Mouse (Mus musculus): Measurements from ENCODE around the gene Tmem223. TPM values are rescaled to one million over a fixed set of nuclear protein-coding genes. Genes with fewer than 3 reads are reported as not detected.

Tmem223 gene
- polyA plus RNA-seq, 1 experiment from 2014 or later, result 197 TPM

- no peaks in the 10 kb centered on the region; the same call in 1 of the 2 replicates for H3K36me3 ChIP-seq (replicated peaks; ENCODE audit: control insufficient read depth, insufficient read depth, low read depth, low read length)
- DNase-seq (ENCODE audit: low spot score) (no peak), ATAC-seq (replicated peaks; ENCODE audit: insufficient number of reproducible peaks, low FRiP score, low TSS enrichment, low read depth) (no peak)
These were observed 31.9 kb upstream of the Tmem223 start for GRCm38 (mm10) chr19:8738911-8739310.

GRCm38 (mm10) chr19:8739646-8740045, 31.1 kb upstream of the Tmem223 start:
- no peak overlapping the region for H3K4me3 ChIP-seq (ENCODE audit: low read depth, low read length)
- H3K9ac ChIP-seq (replicated peaks; ENCODE audit: low read length), result no peak overlapping the region
- no peaks in the 10 kb centered on the region for H3K27me3 ChIP-seq (ENCODE audit: control insufficient read depth, insufficient read depth, low read length)
- H3K27ac ChIP-seq (replicated peaks; ENCODE audit: low read depth, low read length), result no peak overlapping the region
- no peak for ATAC-seq (replicated peaks; ENCODE audit: insufficient number of reproducible peaks, low FRiP score, low TSS enrichment, low read depth)
- DNase-seq (ENCODE audit: low spot score), result no peak
- H3K4me1 ChIP-seq (ENCODE audit: control insufficient read depth, insufficient read depth, low read length), result peaks cover 2% of the 10 kb centered on the region; the same call in 1 of the 2 replicates
- H3K4me2 ChIP-seq (ENCODE audit: low read depth, low read length), result no peak overlapping the region
- WGBS, result 86% methylated on average over 6 of the region's 6 CpGs
- H3K36me3 ChIP-seq (replicated peaks; ENCODE audit: control insufficient read depth, insufficient read depth, low read depth, low read length), result no peaks in the 10 kb centered on the region; the same call in 1 of the 2 replicates
- H3K9me3 ChIP-seq (replicated peaks; ENCODE audit: control insufficient read depth, low read length), result no peaks in the 10 kb centered on the region

More at GRCm38 (mm10) chr19:8738911-8739310, 31.9 kb upstream of the Tmem223 start:
- Histone ChIP-seq H3K9ac (replicated peaks; ENCODE audit: low read length) (no peak overlapping the region), H3K9me3 (replicated peaks; ENCODE audit: control insufficient read depth, low read length) (no peaks in the 10 kb centered on the region), H3K4me2 (ENCODE audit: low read depth, low read length) (no peak overlapping the region), H3K4me1 (ENCODE audit: control insufficient read depth, insufficient read depth, low read length) (peaks cover 2% of the 10 kb centered on the region; the same call in 1 of the 2 replicates), H3K27me3 (ENCODE audit: control insufficient read depth, insufficient read depth, low read length) (no peaks in the 10 kb centered on the region), H3K4me3 (ENCODE audit: low read depth, low read length) (no peak overlapping the region), H3K27ac (replicated peaks; ENCODE audit: low read depth, low read length) (no peak overlapping the region)
- WGBS, result 91% methylated on average over 7 of the region's 7 CpGs

GRCm38 (mm10) chr19:8740603-8741002, 30.2 kb upstream of the Tmem223 start, which contains the start of gene 1700092M07Rik:
1700092M07Rik (plus strand) TSS chr19:8740718.
- Histone ChIP-seq H3K27ac (replicated peaks; ENCODE audit: low read depth, low read length) (peak within 1 kb of the TSS; percentile 69; the same call in 1 of the 2 replicates), H3K9ac (replicated peaks; ENCODE audit: low read length) (peak within 1 kb of the TSS; percentile 65), H3K4me1 (ENCODE audit: control insufficient read depth, insufficient read depth, low read length) (peaks cover 2% of the 10 kb centered on the region; the same call in 1 of the 2 replicates), H3K9me3 (replicated peaks; ENCODE audit: control insufficient read depth, low read length) (no peaks in the 10 kb centered on the region), H3K27me3 (ENCODE audit: control insufficient read depth, insufficient read depth, low read length) (no peaks in the 10 kb centered on the region), H3K36me3 (replicated peaks; ENCODE audit: control insufficient read depth, insufficient read depth, low read depth, low read length) (no peaks in the 10 kb centered on the region; the same call in none of the 2 replicates), H3K4me3 (ENCODE audit: low read depth, low read length) (peak within 1 kb of the TSS; percentile 80), H3K4me2 (ENCODE audit: low read depth, low read length) (peak within 1 kb of the TSS; percentile 23)
- ATAC-seq (replicated peaks; ENCODE audit: insufficient number of reproducible peaks, low FRiP score, low TSS enrichment, low read depth), result peak; percentile 37
- no peak for DNase-seq (ENCODE audit: low spot score)
- 69% methylated on average over 14 of the region's 14 CpGs for WGBS

- no peaks in the 10 kb centered on the region for H3K9me3 ChIP-seq (replicated peaks; ENCODE audit: control insufficient read depth, low read length)
- H3K4me1 ChIP-seq (ENCODE audit: control insufficient read depth, insufficient read depth, low read length), result peaks cover 2% of the 10 kb centered on the region; the same call in 1 of the 2 replicates
- H3K4me3 ChIP-seq (ENCODE audit: low read depth, low read length), result peak within 1 kb of the TSS; percentile 80
- WGBS, result under 1% methylated on average over 36 of the region's 36 CpGs
- H3K27ac ChIP-seq (replicated peaks; ENCODE audit: low read depth, low read length), result peak within 1 kb of the TSS; percentile 69; the same call in 1 of the 2 replicates
- no peaks in the 10 kb centered on the region for H3K27me3 ChIP-seq (ENCODE audit: control insufficient read depth, insufficient read depth, low read length)
- H3K9ac ChIP-seq (replicated peaks; ENCODE audit: low read length), result peak within 1 kb of the TSS; percentile 88
- peak; percentile 97 for ATAC-seq (replicated peaks; ENCODE audit: insufficient number of reproducible peaks, low FRiP score, low TSS enrichment, low read depth)
- peak within 1 kb of the TSS; percentile 67 for H3K4me2 ChIP-seq (ENCODE audit: low read depth, low read length)
- H3K36me3 ChIP-seq (replicated peaks; ENCODE audit: control insufficient read depth, insufficient read depth, low read depth, low read length), result no peaks in the 10 kb centered on the region; the same call in none of the 2 replicates
- DNase-seq (ENCODE audit: low spot score), result peak; percentile 98
These were observed 29.4 kb upstream of the Tmem223 start, which contains the start of gene Stx5a for GRCm38 (mm10) chr19:8741243-8741869. Stx5a (plus strand) TSS chr19:8741413.

- Histone ChIP-seq H3K4me3 (ENCODE audit: low read depth, low read length) (peak overlapping the region; percentile 80), H3K27me3 (ENCODE audit: control insufficient read depth, insufficient read depth, low read length) (no peaks in the 10 kb centered on the region), H3K36me3 (replicated peaks; ENCODE audit: control insufficient read depth, insufficient read depth, low read depth, low read length) (no peaks in the 10 kb centered on the region; the same call in none of the 2 replicates), H3K27ac (replicated peaks; ENCODE audit: low read depth, low read length) (no peak overlapping the region), H3K9ac (replicated peaks; ENCODE audit: low read length) (peak overlapping the region; percentile 88), H3K9me3 (replicated peaks; ENCODE audit: control insufficient read depth, low read length) (no peaks in the 10 kb centered on the region), H3K4me1 (ENCODE audit: control insufficient read depth, insufficient read depth, low read length) (peaks cover 2% of the 10 kb centered on the region; the same call in 1 of the 2 replicates), H3K4me2 (ENCODE audit: low read depth, low read length) (peak overlapping the region; percentile 67)
- WGBS, result 16% methylated on average over 14 of the region's 14 CpGs
- ATAC-seq (replicated peaks; ENCODE audit: insufficient number of reproducible peaks, low FRiP score, low TSS enrichment, low read depth) (no peak), DNase-seq (ENCODE audit: low spot score) (no peak)
These were observed 28.6 kb upstream of the Tmem223 start for GRCm38 (mm10) chr19:8742176-8742575.

- WGBS, result 93% methylated on average over 1 of the region's 1 CpGs
- Histone ChIP-seq H3K4me3 (ENCODE audit: low read depth, low read length) (no peak overlapping the region), H3K9ac (replicated peaks; ENCODE audit: low read length) (no peak overlapping the region), H3K27me3 (ENCODE audit: control insufficient read depth, insufficient read depth, low read length) (no peaks in the 10 kb centered on the region), H3K4me1 (ENCODE audit: control insufficient read depth, insufficient read depth, low read length) (peaks cover 2% of the 10 kb centered on the region; the same call in 1 of the 2 replicates), H3K4me2 (ENCODE audit: low read depth, low read length) (no peak overlapping the region), H3K36me3 (replicated peaks; ENCODE audit: control insufficient read depth, insufficient read depth, low read depth, low read length) (peaks cover under 1% of the 10 kb centered on the region), H3K27ac (replicated peaks; ENCODE audit: low read depth, low read length) (no peak overlapping the region), H3K9me3 (replicated peaks; ENCODE audit: control insufficient read depth, low read length) (no peaks in the 10 kb centered on the region)
- DNase-seq (ENCODE audit: low spot score), result no peak
- no peak for ATAC-seq (replicated peaks; ENCODE audit: insufficient number of reproducible peaks, low FRiP score, low TSS enrichment, low read depth)
These were observed 25.4 kb upstream of the Tmem223 start for GRCm38 (mm10) chr19:8745382-8745781.

GRCm38 (mm10) chr19:8747368-8747767, 23.4 kb upstream of the Tmem223 start:
- peaks cover 8% of the 10 kb centered on the region for H3K36me3 ChIP-seq (replicated peaks; ENCODE audit: control insufficient read depth, insufficient read depth, low read depth, low read length)

GRCm38 (mm10) chr19:8755652-8756051, 15.1 kb upstream of the Tmem223 start:
- no peak for DNase-seq (ENCODE audit: low spot score)
- WGBS, result 81% methylated on average over 3 of the region's 3 CpGs
- Histone ChIP-seq H3K4me2 (ENCODE audit: low read depth, low read length) (no peak overlapping the region), H3K4me1 (ENCODE audit: control insufficient read depth, insufficient read depth, low read length) (no peaks in the 10 kb centered on the region), H3K36me3 (replicated peaks; ENCODE audit: control insufficient read depth, insufficient read depth, low read depth, low read length) (peaks cover 12% of the 10 kb centered on the region), H3K27ac (replicated peaks; ENCODE audit: low read depth, low read length) (no peak overlapping the region), H3K9me3 (replicated peaks; ENCODE audit: control insufficient read depth, low read length) (no peaks in the 10 kb centered on the region), H3K9ac (replicated peaks; ENCODE audit: low read length) (no peak overlapping the region), H3K4me3 (ENCODE audit: low read depth, low read length) (no peak overlapping the region), H3K27me3 (ENCODE audit: control insufficient read depth, insufficient read depth, low read length) (no peaks in the 10 kb centered on the region)
- no peak for ATAC-seq (replicated peaks; ENCODE audit: insufficient number of reproducible peaks, low FRiP score, low TSS enrichment, low read depth)

More at GRCm38 (mm10) chr19:8747368-8747767, 23.4 kb upstream of the Tmem223 start:
- DNase-seq (ENCODE audit: low spot score) (peak; percentile 4), ATAC-seq (replicated peaks; ENCODE audit: insufficient number of reproducible peaks, low FRiP score, low TSS enrichment, low read depth) (no peak)
- 76% methylated on average over 2 of the region's 2 CpGs for WGBS
- Histone ChIP-seq H3K9ac (replicated peaks; ENCODE audit: low read length) (no peak overlapping the region), H3K27me3 (ENCODE audit: control insufficient read depth, insufficient read depth, low read length) (no peaks in the 10 kb centered on the region), H3K4me1 (ENCODE audit: control insufficient read depth, insufficient read depth, low read length) (no peaks in the 10 kb centered on the region), H3K4me2 (ENCODE audit: low read depth, low read length) (no peak overlapping the region), H3K9me3 (replicated peaks; ENCODE audit: control insufficient read depth, low read length) (no peaks in the 10 kb centered on the region), H3K27ac (replicated peaks; ENCODE audit: low read depth, low read length) (no peak overlapping the region), H3K4me3 (ENCODE audit: low read depth, low read length) (no peak overlapping the region)
